Mouse (Mus musculus): Measurements from ENCODE around the gene Plekhb2.

Gene Plekhb2

DNA sequence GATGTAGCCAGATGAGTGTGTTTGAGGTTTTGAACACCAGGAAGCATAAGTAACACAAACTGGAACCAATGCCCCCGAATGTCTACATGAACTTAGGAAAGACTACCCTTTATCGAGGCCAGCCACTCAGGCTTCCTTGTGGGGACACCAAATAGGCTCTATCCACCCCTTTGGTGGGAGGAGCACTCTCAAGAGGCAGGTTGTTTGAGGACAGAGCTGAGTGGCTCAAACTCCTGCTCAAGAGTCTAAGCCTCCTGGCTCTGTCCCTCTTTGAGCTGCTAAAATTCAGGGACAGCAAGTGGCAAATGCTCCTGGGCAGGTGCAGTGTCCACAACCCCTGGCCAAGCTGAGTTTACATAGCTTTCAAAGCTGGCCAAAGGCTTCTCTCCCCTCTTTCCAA, 14.9 kb upstream of the Plekhb2 start:
- no peak for DNase-seq

DNA sequence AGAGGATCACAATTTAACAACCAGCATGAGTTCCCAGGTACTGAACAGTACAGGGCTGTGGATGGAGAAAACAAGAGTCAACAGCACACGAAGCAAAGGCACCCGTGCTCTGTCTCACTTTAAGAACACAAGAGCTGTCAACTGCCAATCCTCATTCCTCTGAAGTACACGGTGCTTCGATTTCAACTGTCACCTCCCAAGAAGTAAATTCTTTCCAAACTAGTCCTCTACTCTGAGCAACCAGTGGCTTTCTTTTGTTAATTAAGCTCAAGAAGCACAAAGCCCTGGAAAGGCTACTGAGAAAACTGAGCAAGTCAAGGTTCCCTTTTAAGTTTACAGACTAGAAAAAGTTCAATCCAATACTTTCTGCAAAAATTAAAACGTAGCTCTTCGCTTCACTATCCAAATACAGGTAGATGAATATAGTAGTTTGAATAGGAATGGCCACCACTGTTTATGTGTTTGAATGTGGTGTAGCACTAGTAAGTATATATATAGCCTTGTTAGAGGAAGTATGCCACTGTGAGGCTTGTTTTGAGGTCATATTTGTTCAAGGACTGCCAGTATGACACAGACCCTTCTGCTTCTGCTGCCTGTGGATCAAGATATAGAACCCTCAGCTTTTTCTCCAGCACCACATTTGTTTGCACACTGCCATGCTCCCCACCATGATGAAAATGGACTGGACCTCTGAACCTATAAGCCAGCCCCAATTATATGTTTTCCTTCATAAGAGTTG, 11.7 kb upstream of the Plekhb2 start:
- peak; percentile 53 to 58 for DNase-seq

- DNase-seq, result peak; percentile 55 to 57
Observed at GRCm38 (mm10) chr1:34839241-34839640, 10.5 kb upstream of the Plekhb2 start.

- DNase-seq, result no peak
Observed at GRCm38 (mm10) chr1:34841709-34842388, 7.9 kb upstream of the Plekhb2 start.

DNA sequence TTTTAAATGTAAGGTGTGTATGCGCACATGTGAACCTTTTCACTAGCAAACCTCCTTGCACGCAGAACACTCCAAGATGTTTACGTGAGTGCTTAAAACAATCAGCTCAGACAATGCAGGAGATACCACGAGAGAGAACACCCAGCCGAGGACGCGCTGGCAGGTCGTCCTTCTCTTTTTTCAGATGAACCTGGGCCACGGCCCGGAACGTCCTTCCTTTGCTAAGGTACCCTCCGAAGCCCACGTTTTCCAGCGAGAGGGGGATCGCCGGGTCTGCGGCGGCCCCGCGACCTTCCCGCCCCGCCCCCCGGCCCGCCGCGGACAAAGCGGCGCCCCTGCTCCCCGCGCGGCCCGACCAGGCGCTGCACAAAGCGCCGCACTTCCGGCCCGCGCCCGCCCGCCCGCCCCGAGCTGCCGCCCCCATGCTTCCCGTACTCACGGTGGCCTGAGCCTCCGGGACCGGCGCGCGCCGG, 7.4 kb upstream of the Plekhb2 start:
- DNase-seq, result peak; percentile 67 to 77

GRCm38 (mm10) chr1:34842887-34843618, 6.7 kb upstream of the Plekhb2 start, which contains the start of gene Fam168b:
Gene Fam168b, minus strand, starts transcription at chr1:34843065.
- DNase-seq, result peak; percentile 91 to 93

DNA sequence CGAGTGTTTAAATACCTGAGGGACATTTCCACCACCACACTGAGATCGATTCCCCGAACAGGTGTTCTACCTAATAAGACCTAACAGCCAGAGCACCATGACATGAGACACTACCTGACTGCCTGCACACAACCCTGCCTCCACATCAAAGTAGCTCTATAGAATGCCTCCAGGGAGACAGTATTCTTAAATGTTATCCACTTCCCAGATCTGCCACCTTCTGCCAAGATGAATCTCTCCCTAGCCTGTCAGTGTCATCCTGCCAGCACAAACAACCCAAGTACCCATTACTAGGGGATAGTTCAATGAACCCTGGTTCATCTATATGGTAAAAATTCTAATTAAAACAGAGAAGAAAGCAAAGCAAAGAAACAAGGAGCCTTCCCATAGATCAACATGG, 2.7 kb upstream of the Plekhb2 start:
- no peak for DNase-seq

- DNase-seq, result no peak
Observed at GRCm38 (mm10) chr1:34850343-34851136, 764 bp downstream of the Plekhb2 start.

GRCm38 (mm10) chr1:34851562-34851961, 1.8 kb downstream of the Plekhb2 start:
- peak; percentile 31 to 42 for DNase-seq

DNA sequence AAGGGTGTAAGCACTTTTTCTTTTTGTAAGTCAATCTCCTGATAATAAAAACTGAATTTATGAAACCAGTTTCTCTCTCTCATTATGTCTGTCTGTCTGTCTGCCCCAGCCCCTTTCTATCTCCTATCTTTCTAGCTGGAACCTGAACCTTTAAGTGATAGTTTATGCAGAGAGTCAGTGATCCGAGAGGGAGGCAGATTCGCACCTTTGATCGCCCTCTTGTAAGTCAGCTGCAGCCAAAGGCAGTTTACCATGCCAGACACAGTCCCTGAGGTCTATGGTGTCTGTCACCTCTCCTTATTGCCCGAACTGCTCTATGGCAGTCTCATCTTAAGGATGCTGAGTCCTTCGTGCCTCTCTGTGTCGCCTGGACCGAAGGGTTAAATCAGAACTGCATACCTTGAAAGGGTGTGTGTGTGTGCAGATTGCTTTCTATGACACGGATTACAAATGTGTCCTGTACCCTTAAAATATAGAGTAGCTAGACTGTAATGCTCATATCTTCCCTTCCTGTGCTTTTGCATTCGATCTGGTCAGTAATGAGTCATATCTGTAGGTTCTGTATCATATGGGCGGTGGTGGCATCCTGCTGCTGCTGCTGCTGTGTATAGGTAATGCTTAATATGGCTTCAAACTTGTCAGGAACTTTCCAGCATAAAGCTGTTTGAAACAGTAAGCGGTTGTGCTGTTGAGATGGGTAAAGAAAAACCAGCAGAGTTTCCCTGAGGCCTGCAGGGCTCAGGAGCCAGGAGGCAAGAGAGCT, 2.5 kb downstream of the Plekhb2 start:
- DNase-seq, result no peak

GRCm38 (mm10) chr1:34853786-34854185, 4.0 kb downstream of the Plekhb2 start:
- no peak for DNase-seq

DNA sequence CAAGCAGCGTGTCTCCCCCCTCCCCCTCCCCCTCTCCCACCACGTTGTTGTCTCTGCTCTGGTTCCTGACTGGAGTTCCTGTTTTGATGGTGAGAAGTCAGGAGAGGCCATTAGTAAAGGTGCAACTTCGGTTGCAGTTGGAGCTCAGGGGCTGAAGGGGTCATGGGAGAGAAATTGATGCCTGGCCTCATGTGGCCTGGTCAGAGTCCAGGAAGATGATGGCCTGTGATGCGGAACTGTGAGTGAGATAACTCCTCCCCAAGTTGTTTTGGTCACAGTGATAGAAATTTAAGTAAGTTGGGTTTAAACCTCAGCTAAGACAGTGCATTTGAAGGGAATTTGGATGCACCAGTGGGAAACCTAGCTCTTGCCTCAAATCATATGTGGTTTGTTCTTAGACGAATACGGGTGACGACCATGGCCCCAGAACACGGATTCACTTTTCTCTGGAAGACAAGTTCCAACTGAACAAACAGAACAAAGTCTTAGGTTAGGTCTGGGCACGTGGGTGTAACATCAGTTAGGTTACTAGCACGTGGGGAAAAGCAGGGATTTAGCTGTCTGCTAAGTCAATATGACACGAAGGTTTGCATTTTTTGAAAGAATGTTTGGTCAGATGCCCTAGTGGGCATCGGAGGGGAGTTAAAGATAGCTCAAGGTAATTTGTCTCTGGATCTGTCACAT, 5.4 kb downstream of the Plekhb2 start:
- no peak for DNase-seq

GRCm38 (mm10) chr1:34858671-34859070, 8.9 kb downstream of the Plekhb2 start:
- DNase-seq, result peak; percentile 50 to 57

DNA sequence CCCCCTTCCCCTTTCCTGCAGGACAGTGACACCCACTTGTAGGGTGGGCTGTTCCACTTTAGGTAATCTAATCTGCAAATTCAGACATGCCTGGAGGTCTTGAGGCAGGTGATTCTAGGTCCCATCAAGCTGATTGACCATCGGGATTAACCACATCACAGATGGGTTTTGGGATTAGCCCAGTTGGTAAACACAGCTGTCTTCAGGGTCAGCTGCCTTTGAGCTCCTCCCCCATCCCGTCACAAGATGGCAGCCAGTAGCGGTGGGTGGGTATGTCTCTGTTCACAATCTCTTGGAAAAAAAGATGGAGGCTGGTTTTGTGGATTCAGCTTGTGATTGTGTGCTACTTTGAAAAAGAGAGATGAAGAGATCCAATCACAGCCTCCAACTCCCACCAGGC, 10.0 kb downstream of the Plekhb2 start:
- no peak for DNase-seq

DNA sequence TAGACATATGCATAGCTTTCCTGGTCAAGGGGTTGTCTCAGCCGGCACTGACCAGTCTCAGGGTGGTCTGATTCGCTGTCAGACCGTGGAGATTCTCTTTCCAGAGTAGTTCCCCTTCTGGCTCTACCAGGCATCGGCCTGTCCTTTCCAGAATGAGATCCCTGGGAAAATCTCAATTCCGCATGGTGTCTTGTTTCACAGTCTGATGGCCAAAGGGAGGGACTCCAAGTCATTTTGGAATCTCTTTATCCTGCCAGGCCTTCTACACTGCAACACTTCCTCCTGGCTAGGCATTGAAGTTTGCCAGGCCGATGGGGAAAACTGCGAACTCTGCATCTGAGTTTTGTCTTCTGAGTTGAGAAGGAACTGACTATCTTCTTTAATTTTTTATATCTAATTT, 10.4 kb downstream of the Plekhb2 start:
- DNase-seq, result no peak

DNA sequence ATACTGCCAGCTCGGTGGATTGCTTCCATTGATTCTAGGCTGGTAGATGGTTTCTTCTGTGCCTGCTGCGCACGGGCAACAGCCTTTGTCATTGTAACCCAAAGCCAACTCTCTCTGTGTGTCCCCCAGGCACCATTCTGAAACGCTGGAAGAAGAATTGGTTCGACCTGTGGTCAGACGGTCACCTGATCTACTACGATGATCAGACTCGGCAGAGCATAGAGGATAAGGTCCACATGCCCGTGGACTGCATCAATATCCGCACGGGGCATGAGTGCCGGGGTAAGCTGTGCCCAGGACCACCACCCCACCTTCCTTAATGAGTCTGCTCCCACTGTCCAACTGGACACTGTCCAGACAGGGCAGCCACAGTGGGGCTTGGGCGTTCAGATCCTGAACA, 13.1 kb downstream of the Plekhb2 start:
- DNase-seq, result no peak

DNA sequence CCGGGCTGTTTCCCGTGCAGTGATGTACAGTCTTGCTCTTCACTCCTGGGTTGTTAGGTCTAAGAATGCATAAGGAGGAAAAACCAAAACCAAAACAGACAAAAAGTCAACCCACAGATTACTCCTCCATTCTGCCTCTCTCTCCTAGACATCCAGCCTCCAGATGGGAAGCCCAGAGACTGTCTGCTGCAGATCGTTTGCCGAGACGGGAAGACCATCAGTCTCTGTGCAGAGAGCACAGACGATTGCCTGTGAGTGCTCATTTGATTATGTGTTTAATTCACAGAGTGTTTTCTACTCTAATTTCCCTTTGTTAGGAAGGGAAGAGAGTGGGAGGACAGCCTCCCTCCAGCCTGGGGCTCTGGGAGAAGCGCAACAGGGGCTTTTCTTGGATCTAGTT, 13.5 kb downstream of the Plekhb2 start:
- DNase-seq, result no peak

DNA sequence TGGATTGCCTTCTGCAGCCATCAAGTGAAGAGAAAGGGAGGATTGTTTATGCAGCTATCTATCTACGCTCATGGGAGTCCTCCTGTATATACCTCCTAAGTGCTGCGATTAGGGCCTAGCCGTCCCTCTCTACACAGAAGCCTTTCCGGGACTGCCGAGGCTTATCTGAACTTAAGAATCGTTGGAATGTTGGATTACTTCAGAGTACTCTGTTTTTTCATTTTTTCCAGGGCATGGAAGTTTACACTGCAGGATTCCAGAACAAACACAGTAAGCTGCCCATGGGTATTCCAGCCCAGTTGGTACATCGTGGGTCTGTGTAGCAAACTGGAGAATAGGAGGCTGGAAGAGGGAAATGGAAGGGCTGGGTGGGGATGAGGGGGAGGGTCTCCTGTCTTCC, 14.5 kb downstream of the Plekhb2 start:
- no peak for DNase-seq

- DNase-seq, result no peak
Observed at GRCm38 (mm10) chr1:34865866-34866265, 16.1 kb downstream of the Plekhb2 start.

DNA sequence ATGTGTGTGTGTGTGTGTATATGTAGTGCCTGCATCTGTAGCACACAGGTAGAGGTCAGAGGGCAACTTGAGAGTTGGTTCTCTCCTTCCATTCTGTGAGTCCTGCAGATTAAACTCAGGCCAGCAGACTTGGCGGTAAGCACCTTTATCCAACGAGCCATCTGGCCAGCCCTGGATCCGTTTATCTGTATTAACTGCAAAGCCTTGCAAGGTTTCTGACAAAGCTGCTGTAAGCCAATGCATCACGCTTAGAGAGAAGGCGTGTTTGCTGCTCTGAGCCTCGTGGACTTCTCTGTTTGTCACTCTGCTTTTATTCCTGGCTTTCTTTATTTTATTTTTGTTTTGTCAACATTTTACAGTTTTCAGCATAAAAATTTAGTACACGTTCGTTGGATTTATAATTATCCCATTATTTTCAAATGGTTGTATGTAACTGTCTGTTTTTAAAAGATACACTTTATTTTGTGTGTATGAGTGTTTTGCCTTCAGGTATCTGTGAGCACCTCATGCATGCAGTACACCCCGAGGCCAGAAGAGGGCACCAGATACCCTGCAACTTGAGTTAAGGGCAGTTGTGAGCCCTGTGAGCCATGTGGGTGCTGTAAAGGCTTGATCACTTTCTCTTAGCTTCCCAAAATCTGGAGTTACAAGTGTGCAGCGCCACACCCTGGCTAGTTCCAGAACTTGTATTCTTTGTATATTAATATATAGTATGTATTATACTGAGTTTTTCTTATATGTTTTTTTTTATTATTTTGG, 17.2 kb downstream of the Plekhb2 start:
- peak; percentile 97 to 98 for DNase-seq

- no peak for DNase-seq
Observed at GRCm38 (mm10) chr1:34867574-34867955, 17.8 kb downstream of the Plekhb2 start.

All from B cell, adult 2 months (primary cell).